Mouse (Mus musculus) heart, embryonic 15.5 days (tissue): ENCODE measurements around the gene Gm20708. TPM values are rescaled to one million over a fixed set of nuclear protein-coding genes. Genes with fewer than 3 reads are reported as not detected.

Experiments
- ATAC-seq: fragments of 200-750 bp; cut with Nextera tagmentation; replicated peaks from 2 replicates; pipeline ENCODE4 v1.8.0; 2017; ENCODE audit warnings: low read depth, moderate TSS enrichment; ENCODE audit not compliant: insufficient number of reproducible peaks, insufficient read depth, low FRiP score
- H3K27ac ChIP-seq: fragments of 300-500 bp; sonication (generic); 2 replicates; pipeline ENCODE4 v1.5.1; 2015; ENCODE audit warnings: mild to moderate bottlenecking, inconsistent platforms
- H3K27me3 ChIP-seq: fragments of 300-500 bp; sonication (generic); 2 replicates; pipeline ENCODE4 v1.6.1; 2015; ENCODE audit warnings: inconsistent platforms
- H3K36me3 ChIP-seq: fragments of 300-500 bp; sonication (generic); 2 replicates; pipeline ENCODE4 v1.6.1; 2015; ENCODE audit warnings: mild to moderate bottlenecking, inconsistent platforms
- H3K4me1 ChIP-seq: fragments of 300-500 bp; sonication (generic); replicated peaks from 2 replicates; pipeline ENCODE4 v1.6.1; 2015; ENCODE audit warnings: inconsistent platforms
- H3K4me2 ChIP-seq: fragments of 300-500 bp; sonication (generic); 2 replicates; pipeline ENCODE4 v1.6.1; 2015; ENCODE audit warnings: inconsistent platforms, mild to moderate bottlenecking, moderate library complexity
- H3K4me3 ChIP-seq: fragments of 300-500 bp; sonication (generic); 2 replicates; pipeline ENCODE4 v1.5.1; 2015; ENCODE audit warnings: mild to moderate bottlenecking, inconsistent platforms
- H3K9ac ChIP-seq: fragments of 300-500 bp; sonication (generic); 2 replicates; pipeline ENCODE4 v1.6.1; 2015; ENCODE audit warnings: mild to moderate bottlenecking, inconsistent platforms
- H3K9me3 ChIP-seq: fragments of 300-500 bp; sonication (generic); replicated peaks from 2 replicates; pipeline ENCODE4 v1.6.1; 2016; ENCODE audit warnings: inconsistent platforms
- WGBS: fragments of 180-500 bp; shearing (Covaris S2); methylation state at CpG from one replicate; pipeline ENCODE4 v1.1.7; 2015; ENCODE audit warnings: mixed read lengths; 5-methylcytosine and 5-hydroxymethylcytosine counted together
- polyA plus RNA-seq: library from polyadenylated mRNA; unstranded; fragments of >200 nt; fragmentation: Nextera tagmentation; extraction: Ambion mirVana; gene quantifications from 2 replicates; pipeline ENCODE4 v1.2.1, GENCODE M21; 2015

The Gm20708 gene
- polyA plus RNA-seq, 1 experiment from 2014 or later = 0.97 TPM

GRCm38 (mm10) chr11:117772352-117772751 is 37.1 kb upstream of the Gm20708 start:
- no peaks in the 10 kb centered on the region for H3K27me3 ChIP-seq
- H3K27ac ChIP-seq = no peak overlapping the region
- H3K4me2 ChIP-seq = no peak overlapping the region
- no peak for ATAC-seq
- peaks cover 12% of the 10 kb centered on the region; the same call in 1 of the 2 replicates for H3K4me1 ChIP-seq
- no peak overlapping the region for H3K9ac ChIP-seq
- 93% methylated on average over 7 of the region's 7 CpGs for WGBS
- no peak overlapping the region for H3K4me3 ChIP-seq
- peaks cover 37% of the 10 kb centered on the region for H3K36me3 ChIP-seq
- H3K9me3 ChIP-seq = no peaks in the 10 kb centered on the region

- H3K4me2 ChIP-seq = no peak overlapping the region
- no peak overlapping the region for H3K9ac ChIP-seq
- 90% methylated on average over 10 of the region's 10 CpGs for WGBS
- no peak overlapping the region for H3K27ac ChIP-seq
- H3K4me1 ChIP-seq = peaks cover 25% of the 10 kb centered on the region
- no peaks in the 10 kb centered on the region for H3K27me3 ChIP-seq
- peaks cover 37% of the 10 kb centered on the region for H3K36me3 ChIP-seq
- ATAC-seq = no peak
- no peak overlapping the region for H3K4me3 ChIP-seq
- H3K9me3 ChIP-seq = no peaks in the 10 kb centered on the region
Measured at GRCm38 (mm10) chr11:117774925-117775324, 34.5 kb upstream of the Gm20708 start.

- no peak for ATAC-seq
- no peak overlapping the region for H3K27ac ChIP-seq
- no peak overlapping the region for H3K9ac ChIP-seq
- H3K4me2 ChIP-seq = no peak overlapping the region
- H3K36me3 ChIP-seq = peaks cover 37% of the 10 kb centered on the region
- 91% methylated on average over 13 of the region's 13 CpGs for WGBS
- H3K9me3 ChIP-seq = no peaks in the 10 kb centered on the region
- H3K4me1 ChIP-seq = peaks cover 32% of the 10 kb centered on the region
- H3K27me3 ChIP-seq = no peaks in the 10 kb centered on the region
- H3K4me3 ChIP-seq = no peak overlapping the region
Measured at GRCm38 (mm10) chr11:117775540-117775939, 33.9 kb upstream of the Gm20708 start.

GRCm38 (mm10) chr11:117776085-117776792 is 33.2 kb upstream of the Gm20708 start:
- 90% methylated on average over 14 of the region's 14 CpGs for WGBS
- Histone ChIP-seq H3K9ac (no peak overlapping the region), H3K9me3 (no peaks in the 10 kb centered on the region), H3K4me1 (peaks cover 39% of the 10 kb centered on the region), H3K4me3 (no peak overlapping the region), H3K4me2 (no peak overlapping the region), H3K36me3 (peaks cover 37% of the 10 kb centered on the region), H3K27me3 (no peaks in the 10 kb centered on the region), H3K27ac (no peak overlapping the region)
- ATAC-seq = no peak

GRCm38 (mm10) chr11:117777111-117777510 is 32.4 kb upstream of the Gm20708 start:
- no peak overlapping the region for H3K27ac ChIP-seq
- no peak overlapping the region for H3K4me3 ChIP-seq
- WGBS = 81% methylated on average over 5 of the region's 5 CpGs
- H3K36me3 ChIP-seq = peaks cover 32% of the 10 kb centered on the region
- H3K27me3 ChIP-seq = no peaks in the 10 kb centered on the region
- H3K4me2 ChIP-seq = no peak overlapping the region
- no peak overlapping the region for H3K9ac ChIP-seq
- no peaks in the 10 kb centered on the region for H3K9me3 ChIP-seq
- ATAC-seq = no peak
- peaks cover 47% of the 10 kb centered on the region for H3K4me1 ChIP-seq

GRCm38 (mm10) chr11:117778031-117778430 is 31.4 kb upstream of the Gm20708 start:
- Histone ChIP-seq H3K4me2 (no peak overlapping the region), H3K36me3 (peaks cover 24% of the 10 kb centered on the region), H3K9me3 (no peaks in the 10 kb centered on the region), H3K27ac (no peak overlapping the region), H3K4me3 (no peak overlapping the region), H3K4me1 (peaks cover 53% of the 10 kb centered on the region), H3K27me3 (no peaks in the 10 kb centered on the region), H3K9ac (no peak overlapping the region)
- no peak for ATAC-seq
- WGBS = 91% methylated on average over 11 of the region's 11 CpGs

GRCm38 (mm10) chr11:117778851-117779433 is 30.5 kb upstream of the Gm20708 start:
- Histone ChIP-seq H3K4me2 (peak overlapping the region; percentile 96), H3K9ac (peak overlapping the region; percentile 62), H3K27me3 (no peaks in the 10 kb centered on the region; the same call in 1 of the 2 replicates), H3K4me3 (peak overlapping the region; percentile 61), H3K27ac (peak overlapping the region; percentile 92), H3K36me3 (peaks cover 20% of the 10 kb centered on the region), H3K9me3 (no peaks in the 10 kb centered on the region), H3K4me1 (peaks cover 60% of the 10 kb centered on the region)
- ATAC-seq = no peak
- 50% methylated on average over 12 of the region's 12 CpGs for WGBS

GRCm38 (mm10) chr11:117779434-117780198 is 29.9 kb upstream of the Gm20708 start:
- WGBS = 2% methylated on average over 38 of the region's 38 CpGs
- H3K4me1 ChIP-seq = peaks cover 60% of the 10 kb centered on the region

GRCm38 (mm10) chr11:117780199-117780515 is 29.3 kb upstream of the Gm20708 start:
- H3K27ac ChIP-seq = peak overlapping the region; percentile 92
- 0% methylated on average over 17 of the region's 17 CpGs for WGBS
- no peaks in the 10 kb centered on the region; the same call in 1 of the 2 replicates for H3K27me3 ChIP-seq
- peaks cover 60% of the 10 kb centered on the region for H3K4me1 ChIP-seq
- no peaks in the 10 kb centered on the region for H3K9me3 ChIP-seq
- ATAC-seq = peak; percentile 4; the same call in 1 of the 2 replicates
- H3K4me2 ChIP-seq = peak overlapping the region; percentile 96
- peak overlapping the region; percentile 62 for H3K9ac ChIP-seq
- H3K4me3 ChIP-seq = peak overlapping the region; percentile 61
- peaks cover 14% of the 10 kb centered on the region for H3K36me3 ChIP-seq

More at GRCm38 (mm10) chr11:117779434-117780198, 29.9 kb upstream of the Gm20708 start:
- H3K9ac ChIP-seq = peak overlapping the region; percentile 62
- H3K9me3 ChIP-seq = no peaks in the 10 kb centered on the region
- ATAC-seq = peak; percentile 41
- no peaks in the 10 kb centered on the region; the same call in 1 of the 2 replicates for H3K27me3 ChIP-seq
- peak overlapping the region; percentile 92 for H3K27ac ChIP-seq
- H3K36me3 ChIP-seq = peaks cover 19% of the 10 kb centered on the region
- peak overlapping the region; percentile 96 for H3K4me2 ChIP-seq
- peak overlapping the region; percentile 61 for H3K4me3 ChIP-seq

GRCm38 (mm10) chr11:117780582-117781111 is 28.8 kb upstream of the Gm20708 start:
- Histone ChIP-seq H3K4me2 (peak overlapping the region; percentile 96), H3K9me3 (no peaks in the 10 kb centered on the region), H3K36me3 (peaks cover 10% of the 10 kb centered on the region; the same call in 1 of the 2 replicates), H3K27ac (peak overlapping the region; percentile 92), H3K9ac (peak overlapping the region; percentile 62), H3K4me3 (peak overlapping the region; percentile 61), H3K4me1 (peaks cover 60% of the 10 kb centered on the region), H3K27me3 (no peaks in the 10 kb centered on the region; the same call in 1 of the 2 replicates)
- WGBS = under 1% methylated on average over 19 of the region's 19 CpGs
- peak; percentile 70 for ATAC-seq
